Mouse (Mus musculus): ENCODE data around the gene Slf2.

- no peak for TF ChIP-seq POLR2A (IDR thresholded peaks at IDR 0.05; ENCODE audit: extremely low read depth, insufficient read depth, low read length)
- no peak for TF ChIP-seq CTCF (IDR thresholded peaks at IDR 0.05; ENCODE audit: low read depth, low read length)
Observed at GRCm38 (mm10) chr19:44914481-44915249, 16.3 kb upstream of the Slf2 start.
